Mouse (Mus musculus): Measurements from ENCODE around the gene Hexim1.

- TF ChIP-seq CTCF (IDR thresholded peaks at IDR 0.05; ENCODE audit: low read depth): no peak
- no peak for TF ChIP-seq EP300 (IDR thresholded peaks at IDR 0.05; ENCODE audit: low read depth)
Observed at GRCm38 (mm10) chr11:103100361-103100760, 15.7 kb upstream of the Hexim1 start.

Measured in liver, embryonic 14.5 days (tissue).